In genomic region chr5:105697886-105698285, GRCm38 (mm10) we compare ENCODE assay signal across 8 mouse cellular contexts.
"Had no signal": no experiment of that assay in that cellular context is flagged by ENCODE, and none has a peak within 500 bp of the region (broad histone marks: within the 10 kb centered on the region; RNA-seq: fewer than 3 reads in every experiment).

No protein-coding gene starts in this region.

- DNase-seq: right cerebral cortex, adult 18-20 months; right cerebral cortex, postnatal 25 days; thymus, postnatal 14 days had no signal

- ATAC-seq: midbrain, embryonic 13.5 days had no signal

- H3K4me2 ChIP-seq: limb, embryonic 12.5 days had no signal

- H3K27ac ChIP-seq: layer of hippocampus, adult 2 months; limb, embryonic 12.5 days; liver, embryonic 14.5 days; midbrain, embryonic 13.5 days; stomach, postnatal 0 days had no signal

- H3K9ac ChIP-seq: limb, embryonic 12.5 days; liver, embryonic 14.5 days; midbrain, embryonic 13.5 days had no signal

- H3K4me3 ChIP-seq: layer of hippocampus, adult 2 months; limb, embryonic 12.5 days; midbrain, embryonic 13.5 days had no signal

- H3K9me3 ChIP-seq: limb, embryonic 12.5 days; midbrain, embryonic 13.5 days had no signal

- H3K36me3 ChIP-seq: limb, embryonic 12.5 days; midbrain, embryonic 13.5 days had no signal
